Mouse (Mus musculus) limb, embryonic 14.5 days (tissue): ENCODE results near the gene Fam209. TPM values are rescaled to one million over a fixed set of nuclear protein-coding genes. Genes with fewer than 3 reads are reported as not detected.

ENCODE experiments used
- ATAC-seq: fragments of 200-750 bp; cut with Nextera tagmentation; 2 replicates; pipeline ENCODE4 v1.8.0; 2017; ENCODE audit warnings: low read depth, moderate number of reproducible peaks, moderate TSS enrichment; ENCODE audit not compliant: low FRiP score
- DNase-seq: peaks from one replicate; pipeline ENCODE4 v3.0.0-alpha.2; 2015; ENCODE audit warnings: low spot score
- H3K27ac ChIP-seq: fragments of 300-500 bp; sonication (generic); replicated peaks from 2 replicates; pipeline ENCODE4 v1.5.1; 2014; ENCODE audit warnings: low read depth, mild to moderate bottlenecking, low read length, moderate library complexity, mixed read lengths
- H3K27me3 ChIP-seq: fragments of 300-500 bp; sonication (generic); 2 replicates; pipeline ENCODE4 v1.6.1; 2014; ENCODE audit warnings: low read length, mixed read lengths; ENCODE audit not compliant: control insufficient read depth, insufficient read depth
- H3K36me3 ChIP-seq: fragments of 300-500 bp; sonication (generic); 2 replicates; pipeline ENCODE4 v1.6.1; 2014; ENCODE audit warnings: mild to moderate bottlenecking, low read length, moderate library complexity, mixed read lengths; ENCODE audit not compliant: control insufficient read depth, insufficient read depth
- H3K4me1 ChIP-seq: fragments of 300-500 bp; sonication (generic); 2 replicates; pipeline ENCODE4 v1.6.1; 2014; ENCODE audit warnings: antibody characterized with exemption, low read length, mixed read lengths; ENCODE audit not compliant: control insufficient read depth, insufficient read depth
- H3K4me2 ChIP-seq: fragments of 300-500 bp; sonication (generic); replicated peaks from 2 replicates; pipeline ENCODE4 v1.6.1; 2014; ENCODE audit warnings: low read depth, mild to moderate bottlenecking, low read length, moderate library complexity; ENCODE audit not compliant: severe bottlenecking
- H3K4me3 ChIP-seq: fragments of 300-500 bp; sonication (generic); replicated peaks from 2 replicates; pipeline ENCODE4 v1.5.1; 2014; ENCODE audit warnings: low read length
- H3K9ac ChIP-seq: fragments of 300-500 bp; sonication (generic); 2 replicates; pipeline ENCODE4 v1.6.1; 2014; ENCODE audit warnings: mild to moderate bottlenecking, low read depth, low read length, moderate library complexity; ENCODE audit not compliant: severe bottlenecking
- H3K9me3 ChIP-seq: fragments of 300-500 bp; sonication (generic); 2 replicates; pipeline ENCODE4 v1.6.1; 2016; ENCODE audit warnings: low read length; ENCODE audit not compliant: control insufficient read depth
- POLR2A ChIP-seq: fragments of 200-500 bp; IDR thresholded peaks from 2 replicates; pipeline ENCODE4 v1.8.0; 2012; ENCODE audit warnings: inconsistent platforms, mild to moderate bottlenecking, moderate library complexity, borderline replicate concordance; ENCODE audit not compliant: insufficient read depth, insufficient read length; ENCODE audit errors: extremely low read depth
- WGBS: fragments of 180-500 bp; shearing (Covaris S2); extraction: QIAGEN DNeasy Blood & Tissue Kit; methylation state at CpG from one replicate; pipeline ENCODE4 v1.1.7; 2014; 5-methylcytosine and 5-hydroxymethylcytosine counted together
- polyA plus RNA-seq, 2 experiments: library from polyadenylated mRNA; depleted of rRNA in 1 of 2; stranded (reverse) in 1 of 2; unstranded in 1 of 2; fragments of >200 nt; fragmentation: Nextera tagmentation in 1 of 2; extraction: Ambion mirVana in 1 of 2; gene quantifications; 2 replicates each; pipeline versions ENCODE4 v1.2.1 to v1.2.3; 2012 to 2014

Gene Fam209
- polyA plus RNA-seq, 2 experiments: 0.16 to 0.66 TPM

DNA sequence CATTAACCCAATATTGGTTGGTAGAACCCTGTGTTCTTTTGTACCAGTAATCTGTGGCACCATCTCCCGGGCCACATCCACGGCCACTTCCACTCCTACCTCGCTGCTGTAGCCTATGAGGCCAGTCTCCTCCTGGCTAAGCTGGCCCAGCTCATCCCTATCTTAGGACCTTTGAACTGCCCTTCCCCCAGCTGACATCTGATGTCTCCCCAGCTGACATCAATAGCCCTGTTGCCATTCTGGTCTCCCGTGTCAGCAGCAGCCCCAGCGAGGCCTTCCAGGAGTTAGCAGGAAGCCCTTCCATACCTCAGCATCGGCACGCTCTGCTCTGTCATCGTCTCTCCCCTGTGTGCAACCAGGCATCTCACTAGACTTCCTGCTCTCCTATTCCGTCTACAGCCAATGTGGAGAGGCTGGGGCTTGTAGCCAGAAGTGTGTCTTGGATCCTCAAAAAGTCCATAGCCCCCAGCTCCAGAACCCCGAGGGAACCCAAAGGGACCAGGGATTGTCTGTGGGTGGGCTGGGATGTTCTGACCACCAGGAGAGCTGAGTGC lies 4.5 kb downstream of the Fam209 start:
- ATAC-seq (no peak), DNase-seq (no peak)
- Histone ChIP-seq H3K9me3 (no peaks in the 10 kb centered on the region), H3K36me3 (no peaks in the 10 kb centered on the region), H3K4me2 (no peak overlapping the region), H3K9ac (no peak overlapping the region), H3K4me3 (no peak overlapping the region), H3K27me3 (no peaks in the 10 kb centered on the region), H3K27ac (no peak overlapping the region), H3K4me1 (peaks cover 4% of the 10 kb centered on the region; the same call in 1 of the 2 replicates)
- WGBS: 31% methylated on average over 10 of the region's 10 CpGs
- TF ChIP-seq POLR2A: no peak

DNA sequence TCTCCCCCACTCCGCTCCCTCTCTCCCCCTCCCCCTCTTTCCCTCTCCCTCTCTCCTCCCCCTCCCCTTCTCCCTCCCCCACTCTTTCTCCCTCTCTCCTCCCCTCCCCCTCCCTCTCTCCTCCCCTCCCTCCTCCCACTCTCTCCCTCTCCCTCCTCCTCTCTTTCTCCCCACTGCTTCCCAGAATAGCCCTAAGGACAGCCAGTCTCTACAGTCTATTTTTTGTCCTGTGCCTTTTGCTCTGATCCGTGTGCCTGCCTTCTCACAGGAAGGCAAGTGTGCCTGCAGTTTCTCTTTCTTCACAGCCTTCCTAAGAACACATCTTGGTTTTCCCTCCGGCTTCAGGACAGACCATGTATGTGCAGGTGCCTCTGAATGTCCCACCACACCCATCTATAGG lies 5.0 kb downstream of the Fam209 start:
- no peak for ATAC-seq
- Histone ChIP-seq H3K4me2 (no peak overlapping the region), H3K36me3 (no peaks in the 10 kb centered on the region), H3K9me3 (no peaks in the 10 kb centered on the region), H3K4me3 (no peak overlapping the region), H3K9ac (no peak overlapping the region), H3K27me3 (no peaks in the 10 kb centered on the region), H3K4me1 (peaks cover 4% of the 10 kb centered on the region; the same call in 1 of the 2 replicates), H3K27ac (no peak overlapping the region)
- TF ChIP-seq POLR2A: no peak
- WGBS: 53% methylated on average over 3 of the region's 3 CpGs
- no peak for DNase-seq

GRCm38 (mm10) chr2:172477860-172478259 lies 5.5 kb downstream of the Fam209 start:
- no peak for TF ChIP-seq POLR2A
- no peak for ATAC-seq
- no peak overlapping the region for H3K4me2 ChIP-seq
- no peaks in the 10 kb centered on the region for H3K27me3 ChIP-seq
- no peak overlapping the region for H3K4me3 ChIP-seq
- H3K27ac ChIP-seq: no peak overlapping the region
- H3K4me1 ChIP-seq: peaks cover 4% of the 10 kb centered on the region; the same call in 1 of the 2 replicates
- H3K9ac ChIP-seq: no peak overlapping the region
- no peaks in the 10 kb centered on the region for H3K9me3 ChIP-seq
- peak; percentile 73 for DNase-seq
- H3K36me3 ChIP-seq: no peaks in the 10 kb centered on the region
- 0% methylated on average over 2 of the region's 2 CpGs for WGBS

DNA sequence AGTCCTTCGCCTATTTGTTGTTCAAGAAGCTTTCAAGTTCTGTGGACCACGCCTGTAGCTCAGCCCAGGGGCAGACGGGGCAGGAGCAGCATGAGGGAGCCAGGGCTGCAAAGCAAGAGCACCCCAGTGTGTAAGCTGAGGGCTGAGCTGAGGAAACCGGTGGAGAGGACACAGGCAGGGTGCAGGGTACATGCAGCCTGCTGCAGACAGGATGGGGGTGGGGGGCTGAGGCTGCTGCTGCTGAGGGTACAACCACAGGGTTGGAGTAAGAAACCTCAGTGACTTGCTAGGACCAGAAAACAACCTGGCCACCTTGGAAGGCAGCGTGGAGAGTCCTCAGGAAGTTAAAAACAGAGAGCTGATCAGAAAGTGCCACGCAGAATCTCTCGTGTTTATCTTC lies 8.0 kb downstream of the Fam209 start:
- H3K4me2 ChIP-seq: no peak overlapping the region
- no peak overlapping the region for H3K9ac ChIP-seq
- peaks cover 6% of the 10 kb centered on the region; the same call in 1 of the 2 replicates for H3K4me1 ChIP-seq
- TF ChIP-seq POLR2A: no peak
- WGBS: 69% methylated on average over 7 of the region's 7 CpGs
- no peak overlapping the region for H3K4me3 ChIP-seq
- no peak overlapping the region for H3K27ac ChIP-seq
- no peaks in the 10 kb centered on the region for H3K9me3 ChIP-seq
- no peaks in the 10 kb centered on the region for H3K27me3 ChIP-seq
- no peaks in the 10 kb centered on the region for H3K36me3 ChIP-seq
- DNase-seq (no peak), ATAC-seq (no peak)

- WGBS: 82% methylated on average over 16 of the region's 16 CpGs
- ATAC-seq (no peak), DNase-seq (no peak)
- H3K27ac ChIP-seq: no peak overlapping the region
- H3K4me3 ChIP-seq: no peak overlapping the region
- TF ChIP-seq POLR2A: no peak
- H3K9me3 ChIP-seq: no peaks in the 10 kb centered on the region
- no peaks in the 10 kb centered on the region for H3K27me3 ChIP-seq
- H3K4me2 ChIP-seq: no peak overlapping the region
- H3K4me1 ChIP-seq: peaks cover 6% of the 10 kb centered on the region; the same call in 1 of the 2 replicates
- H3K36me3 ChIP-seq: no peaks in the 10 kb centered on the region
- H3K9ac ChIP-seq: no peak overlapping the region
These were observed 9.5 kb downstream of the Fam209 start for GRCm38 (mm10) chr2:172481654-172482385.
